Mouse (Mus musculus) MEL (cell line): ENCODE data around the gene Slc51a.

ENCODE experiments used
- MEF2A ChIP-seq: IDR thresholded peaks from 2 replicates; pipeline ENCODE4 v1.6.1; 2014; ENCODE audit warnings: low read depth, mild to moderate bottlenecking, inconsistent platforms, low read length, improper control_type of control experiment; ENCODE audit not compliant: poor library complexity, insufficient replicate concordance, severe bottlenecking; ENCODE audit errors: extremely low read depth
- ZC3H11A ChIP-seq: IDR thresholded peaks from 2 replicates; pipeline ENCODE4 v1.6.1; 2012; ENCODE audit warnings: low read depth, mild to moderate bottlenecking, inconsistent platforms, low read length, improper control_type of control experiment

DNA sequence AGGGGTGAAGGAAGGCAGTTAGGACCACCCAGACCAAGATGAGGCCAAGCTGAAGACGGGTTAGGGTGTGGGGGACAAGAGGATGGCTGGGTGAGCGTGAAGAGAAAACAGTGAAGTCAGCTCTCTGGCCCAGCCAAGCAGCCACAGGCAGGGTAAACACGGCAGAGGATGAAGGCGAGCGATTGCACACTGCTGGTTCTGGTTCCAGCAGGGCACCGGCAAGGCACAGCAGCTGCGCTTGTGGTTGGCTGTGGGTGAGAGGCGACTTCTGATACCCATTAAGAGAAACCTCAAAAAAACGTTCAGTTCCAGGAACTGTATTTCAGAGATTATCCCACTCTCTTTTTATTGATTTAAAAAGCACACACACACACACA lies 32.7 kb upstream of the Slc51a start:
- TF ChIP-seq MEF2A (no peak), ZC3H11A (no peak)
